Mouse (Mus musculus) adipocyte (in vitro differentiated cells): ENCODE measurements at regions not wholly inside any gene's neighbourhood (a gene's known extent, or its start where the extent isn't known, plus 50 kb on each side); places are given as distances from the start of the nearest gene placed in this dataset.

Experiments used
- DNase-seq: peaks from one replicate; pipeline ENCODE4 v3.0.0-alpha.2; 2016; ENCODE audit warnings: low spot score

DNA sequence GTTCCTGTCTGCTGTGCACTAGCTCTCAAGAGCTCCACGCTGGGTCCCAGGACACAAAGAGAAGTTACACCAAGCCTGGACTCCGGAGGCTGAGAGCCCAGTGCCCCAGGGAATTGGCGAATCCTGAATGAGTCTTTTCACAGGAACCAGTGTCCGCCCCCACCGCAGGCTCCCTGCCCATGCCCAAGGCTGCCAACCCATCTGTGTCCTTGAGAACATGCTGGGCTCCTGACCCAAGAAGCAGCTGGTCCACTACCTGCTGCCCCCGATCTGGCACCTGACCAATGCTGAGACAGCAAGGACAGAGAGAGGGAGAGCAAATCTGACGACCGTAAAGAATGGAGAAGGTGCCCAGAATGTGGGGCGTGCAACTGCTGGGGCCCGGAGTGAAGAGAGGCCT, 85.2 kb upstream of the Cplx2 start:
- DNase-seq = no peak

DNA sequence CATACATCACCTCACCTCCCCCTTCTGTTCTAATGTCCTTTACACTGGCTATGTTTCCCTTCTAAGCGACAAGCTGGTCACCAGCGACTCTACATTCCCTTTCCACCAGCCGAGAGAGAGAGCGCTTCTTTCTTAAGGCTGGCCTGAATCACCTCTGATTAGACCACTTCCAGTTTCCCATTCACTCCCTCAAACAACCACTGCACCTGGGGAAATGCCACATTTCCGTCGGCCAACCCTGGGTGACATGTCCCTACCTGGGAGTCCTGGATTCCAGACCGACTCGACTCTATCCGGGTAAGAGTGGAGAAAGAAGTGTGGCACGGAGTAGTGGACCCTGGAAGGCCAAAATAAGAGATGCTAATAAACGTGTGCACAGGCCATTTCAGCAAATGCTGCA, 84.5 kb upstream of the Cplx2 start:
- no peak for DNase-seq

DNA sequence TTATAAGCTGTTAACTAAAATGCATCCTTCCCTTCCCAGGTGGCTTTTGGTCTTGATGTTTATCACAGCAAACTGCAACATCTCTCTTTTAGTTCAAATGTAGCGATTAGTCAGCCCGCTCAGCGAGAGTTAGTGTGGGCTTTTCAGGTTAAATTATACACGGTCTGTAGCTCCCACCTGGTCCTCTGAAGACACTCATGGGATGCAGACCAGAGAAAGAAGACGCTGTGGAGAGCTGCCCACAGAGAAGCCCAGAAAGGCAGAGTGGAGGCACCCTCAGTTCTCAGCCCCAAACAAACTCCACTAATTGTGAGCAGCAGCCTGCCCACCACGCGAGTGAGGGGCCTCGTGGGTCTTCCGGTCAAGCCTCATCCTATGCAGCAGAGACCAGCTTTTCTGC, 81.1 kb upstream of the Cplx2 start:
- no peak for DNase-seq

DNA sequence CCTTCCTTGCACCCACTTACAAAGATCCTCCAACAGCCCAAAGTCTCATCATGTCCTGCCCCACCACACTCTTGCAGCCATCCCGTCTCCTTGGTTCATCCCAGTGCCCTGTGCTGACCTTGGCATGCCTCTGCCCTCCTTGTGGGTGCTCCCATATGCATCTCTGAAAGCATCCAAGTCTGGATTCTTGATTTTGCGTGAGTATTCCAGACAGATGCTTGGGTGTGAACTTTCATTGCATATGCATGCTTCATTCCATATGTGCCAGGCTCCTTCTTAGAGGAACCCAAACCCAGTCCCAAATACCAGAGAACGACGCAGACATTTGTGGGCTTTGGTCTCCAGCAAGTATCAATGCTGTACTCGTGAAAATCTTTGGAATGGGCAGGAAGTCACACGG, 78.8 kb upstream of the Cplx2 start:
- no peak for DNase-seq

DNA sequence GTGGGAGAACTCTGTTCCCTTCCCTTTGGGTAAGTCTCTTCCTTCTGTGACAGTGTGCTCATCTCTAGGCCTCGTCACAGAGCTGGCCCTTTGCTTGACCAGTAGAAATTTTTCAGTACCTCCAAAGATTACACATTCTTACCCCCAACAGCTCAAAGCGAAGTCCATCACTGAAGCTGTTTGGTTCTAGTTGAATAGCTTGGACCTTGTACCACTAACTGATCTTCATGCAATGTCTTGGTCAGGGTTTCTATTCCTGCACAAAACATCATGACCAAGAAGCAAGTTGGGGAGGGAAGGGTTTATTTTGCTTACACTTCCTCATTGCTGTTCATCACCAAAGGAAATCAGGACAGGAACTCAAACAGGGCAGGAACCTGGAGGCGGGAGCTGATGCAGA, 78.1 kb upstream of the Cplx2 start:
- DNase-seq = no peak

DNA sequence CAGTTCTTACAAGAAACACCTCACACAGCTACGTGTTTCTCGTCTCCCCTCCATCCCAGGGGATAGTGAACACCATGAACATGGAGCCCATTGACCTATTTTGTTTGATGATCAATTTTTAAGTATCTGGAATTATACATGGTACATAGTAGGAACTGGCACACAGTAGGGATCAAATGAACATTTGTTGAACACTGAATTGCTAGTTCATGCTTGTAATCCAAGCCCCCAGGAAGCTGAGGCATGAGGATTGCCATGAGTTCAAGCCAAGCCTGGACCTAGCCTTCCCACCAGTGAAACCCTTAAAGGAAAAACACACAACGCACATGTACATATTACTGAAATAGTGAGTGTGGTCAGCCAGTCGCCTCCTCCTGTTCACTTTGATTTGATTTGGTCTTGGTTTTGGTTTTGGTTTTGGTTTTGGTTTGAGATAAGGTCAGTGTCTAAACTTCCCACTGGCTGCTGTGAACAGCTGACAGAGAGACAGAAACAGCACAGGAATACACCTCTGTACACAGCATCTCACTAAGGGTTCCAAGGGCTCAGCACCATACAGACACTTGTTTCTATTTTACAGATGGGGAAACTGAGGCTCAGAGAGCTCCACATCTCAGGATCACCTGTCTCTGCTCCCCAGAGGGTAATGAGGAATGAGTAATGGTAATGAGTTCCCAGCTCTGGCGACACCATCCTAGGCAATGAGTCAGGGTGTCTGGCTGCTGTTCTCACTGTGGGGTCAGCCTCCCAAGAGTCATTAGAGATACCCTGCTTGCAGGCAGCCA, 75.5 kb upstream of the Cplx2 start:
- DNase-seq = no peak

DNA sequence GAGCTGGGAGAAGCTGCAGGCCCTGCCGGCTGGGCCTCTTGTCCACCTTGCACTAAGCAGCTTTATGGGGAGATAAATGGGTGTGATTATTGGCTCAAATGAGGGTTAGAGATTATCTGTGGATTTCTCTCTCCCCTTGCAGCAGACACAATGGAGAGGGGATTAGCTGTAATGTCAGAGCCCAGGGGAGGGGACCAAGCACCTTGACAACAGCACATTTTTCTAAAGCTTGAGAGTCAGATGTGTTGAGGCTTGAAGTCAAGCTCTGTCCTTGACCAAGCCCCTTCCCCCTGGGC, 74.9 kb upstream of the Cplx2 start:
- no peak for DNase-seq

DNA sequence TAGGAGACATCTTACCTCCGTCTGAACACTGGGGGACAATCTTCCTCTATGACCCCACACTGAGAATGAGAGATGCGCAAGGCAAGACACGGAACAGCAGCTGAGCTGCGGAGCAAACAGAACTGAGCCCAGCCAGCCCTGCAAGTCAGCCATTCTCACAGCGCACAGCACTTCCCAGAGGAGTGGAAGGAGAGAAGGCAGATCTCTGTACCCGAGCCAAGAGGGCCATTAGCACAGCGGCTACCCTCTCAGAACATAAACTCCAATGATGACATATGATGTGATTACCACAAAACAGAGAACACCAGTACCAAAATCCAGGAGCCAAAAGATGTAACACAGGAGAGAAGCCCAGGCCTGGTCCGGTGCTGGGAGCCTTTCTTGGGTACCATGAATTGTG, 72.3 kb upstream of the Cplx2 start:
- no peak for DNase-seq

DNA sequence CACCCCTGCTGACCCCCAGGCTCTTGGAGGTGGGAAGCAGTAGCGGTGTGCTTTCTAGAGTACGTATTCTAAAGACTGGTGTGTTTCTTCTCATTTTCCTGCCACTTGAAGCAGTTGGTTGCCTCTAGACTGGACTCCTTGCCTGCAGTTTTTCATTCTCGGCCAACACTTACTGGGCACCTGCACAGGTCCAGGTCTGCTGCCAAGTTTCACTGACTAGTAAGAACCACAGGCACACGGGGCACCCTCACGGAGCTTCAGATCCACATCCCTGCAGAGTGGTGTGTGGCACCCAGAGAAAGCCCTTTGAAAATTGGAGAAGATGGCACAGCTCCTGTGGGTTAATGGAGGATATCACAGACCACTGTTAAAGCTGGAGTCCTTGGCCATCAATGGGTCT, 71.9 kb upstream of the Cplx2 start:
- no peak for DNase-seq

DNA sequence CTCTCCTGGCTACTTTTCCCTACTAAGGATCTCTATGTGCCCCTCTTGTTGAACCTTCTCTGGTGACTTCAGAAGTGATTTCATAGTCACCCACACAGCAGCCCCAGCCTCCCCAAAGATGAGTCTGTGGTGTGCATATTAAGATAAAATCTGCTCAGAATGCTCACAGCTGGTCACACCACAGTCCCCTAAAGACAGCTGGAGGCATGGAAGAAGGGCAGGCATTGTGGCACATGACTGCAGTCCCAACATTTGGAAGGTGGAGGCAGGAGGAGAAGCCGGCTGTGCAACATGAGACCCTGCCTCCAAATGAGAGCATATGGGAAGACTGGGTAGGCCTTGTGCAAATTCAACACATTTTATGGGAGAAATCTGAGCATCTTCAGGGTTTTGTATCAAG, 70.0 kb upstream of the Cplx2 start:
- no peak for DNase-seq

DNA sequence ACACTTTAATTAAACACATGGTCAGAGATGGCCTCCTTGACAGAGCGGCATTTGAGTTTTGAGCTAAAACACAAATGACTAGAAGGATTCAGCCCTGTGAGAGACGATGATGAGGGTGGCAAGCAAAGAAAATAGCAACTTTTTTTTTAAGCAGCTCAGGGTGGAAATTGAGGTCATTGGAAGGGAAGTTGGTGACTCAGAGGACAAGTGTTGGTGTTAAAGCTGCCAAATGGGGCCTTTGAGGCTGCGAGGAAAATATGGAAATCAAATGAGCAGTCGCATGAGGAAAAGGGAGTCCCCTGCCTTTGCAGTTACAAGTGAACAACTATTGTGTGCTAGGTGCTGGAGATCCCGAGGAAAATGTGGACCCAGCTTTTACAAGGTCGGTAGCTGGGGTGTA, 69.5 kb upstream of the Cplx2 start:
- peak; percentile 17 for DNase-seq

DNA sequence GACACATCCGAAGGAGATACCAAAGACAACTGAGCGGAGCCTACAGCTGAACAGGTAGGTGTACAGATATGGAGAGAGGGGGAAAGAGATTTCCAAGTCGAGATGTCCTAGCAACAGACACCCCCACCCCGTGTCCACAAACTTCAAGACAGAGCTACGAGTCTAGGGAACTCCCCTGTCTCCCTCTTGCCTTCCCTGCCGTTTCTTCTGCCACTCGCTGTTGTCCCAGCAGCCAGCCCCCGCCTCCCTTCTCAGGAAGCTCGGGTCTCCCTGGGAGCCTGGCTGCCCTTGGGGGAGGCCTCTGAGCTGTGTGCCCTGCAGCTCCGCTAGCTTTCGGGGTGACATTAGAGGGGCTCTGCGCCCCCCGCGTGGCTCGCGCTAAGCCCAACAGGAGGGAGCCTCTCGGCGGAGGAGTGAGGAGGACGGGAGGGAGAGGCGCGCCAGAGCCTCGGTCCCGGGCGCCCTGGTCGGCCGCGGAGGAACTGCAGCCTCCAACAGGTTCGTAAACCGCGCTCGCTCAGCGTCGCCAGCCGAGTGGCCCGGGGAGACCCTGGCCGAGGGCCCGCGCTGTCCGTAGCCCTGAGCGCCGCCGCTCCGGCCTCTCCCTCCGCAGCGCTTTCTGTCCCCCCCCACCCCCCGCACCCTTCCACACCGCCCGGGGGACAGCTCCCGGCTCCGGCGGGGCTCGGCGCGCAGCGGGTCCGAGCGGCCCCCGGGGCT, 68.6 kb upstream of the Cplx2 start:
- peak; percentile 26 for DNase-seq

DNA sequence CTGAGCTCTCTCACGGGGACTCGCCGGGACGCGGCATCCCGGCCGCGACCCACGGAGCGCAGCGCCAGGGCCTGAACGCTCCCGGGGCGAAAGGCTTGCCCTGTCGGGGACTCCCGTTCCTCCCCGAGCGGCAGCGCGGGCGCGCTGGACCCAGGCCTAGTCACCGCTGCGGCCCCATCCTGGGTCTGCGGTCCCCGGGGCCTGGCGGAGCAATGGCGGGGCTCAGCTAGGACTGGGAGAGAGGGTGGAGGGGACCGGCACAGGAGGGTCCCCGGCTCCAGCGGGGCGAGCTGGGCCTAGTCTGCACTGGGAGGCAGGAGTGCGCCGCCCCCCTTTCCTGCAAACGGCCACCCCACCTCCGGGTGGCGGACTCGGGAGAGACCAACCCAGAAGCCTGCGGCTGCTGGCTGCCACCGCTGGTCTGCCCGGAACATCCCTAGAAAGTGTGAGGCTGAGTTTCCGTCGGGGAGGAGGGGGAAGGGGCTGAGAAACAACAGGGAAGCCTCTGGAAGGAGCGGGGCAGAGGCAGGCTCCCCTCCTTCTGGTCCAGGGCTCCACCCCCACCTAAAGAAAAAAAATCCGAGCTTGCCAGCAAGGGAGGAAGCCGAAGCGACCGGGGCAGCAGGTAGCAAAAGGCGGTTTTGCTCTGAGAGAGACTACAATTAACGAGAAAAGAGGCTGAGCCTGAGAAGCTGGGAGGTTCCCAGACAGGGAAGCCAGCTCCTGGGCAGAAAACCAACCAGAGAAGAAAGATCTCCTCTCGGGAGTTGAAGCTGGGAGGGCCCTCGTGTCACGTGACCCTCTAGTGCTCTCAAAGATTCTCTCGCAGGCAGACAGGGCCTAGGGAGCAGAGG, 67.9 kb upstream of the Cplx2 start:
- peak; percentile 87 for DNase-seq

DNA sequence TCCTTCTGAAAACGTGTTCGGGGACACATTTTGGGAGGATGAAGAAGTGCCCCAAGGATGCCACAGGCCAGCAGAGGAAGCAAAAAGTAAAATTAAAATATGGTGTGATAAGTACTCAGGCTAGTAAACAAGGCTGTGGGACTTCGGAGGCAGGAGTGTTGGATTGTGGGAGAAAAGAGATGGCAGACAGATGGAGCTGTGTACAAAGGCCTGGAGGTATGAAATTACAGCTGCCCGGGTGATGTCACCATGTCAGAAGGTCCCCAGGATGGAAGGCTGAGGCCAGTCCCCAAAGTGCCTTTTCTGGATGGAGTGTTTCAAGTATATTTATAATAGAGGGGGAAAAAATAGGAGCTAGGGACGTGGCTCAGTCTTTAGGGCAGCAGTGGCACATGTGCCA, 66.9 kb upstream of the Cplx2 start:
- no peak for DNase-seq

DNA sequence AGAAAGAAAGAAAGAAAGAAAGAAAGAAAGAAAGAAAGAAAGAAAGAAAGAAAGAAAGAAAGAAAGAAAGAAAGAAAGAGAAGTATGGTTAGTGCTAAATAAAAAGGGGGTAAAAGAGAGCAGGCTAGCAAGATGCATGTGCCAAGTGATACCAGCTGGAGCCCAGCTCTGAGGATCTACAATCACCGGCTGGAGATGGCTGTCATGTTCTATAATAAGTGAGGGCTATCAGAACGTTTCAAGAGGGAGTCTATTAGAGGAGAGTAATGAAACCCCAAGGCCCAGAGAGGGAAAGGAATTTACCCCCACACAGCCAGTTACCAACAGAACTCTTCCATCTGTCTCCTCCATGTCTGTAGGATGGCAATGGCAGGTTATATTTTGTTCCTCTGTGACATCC, 62.6 kb upstream of the Cplx2 start:
- DNase-seq = no peak

DNA sequence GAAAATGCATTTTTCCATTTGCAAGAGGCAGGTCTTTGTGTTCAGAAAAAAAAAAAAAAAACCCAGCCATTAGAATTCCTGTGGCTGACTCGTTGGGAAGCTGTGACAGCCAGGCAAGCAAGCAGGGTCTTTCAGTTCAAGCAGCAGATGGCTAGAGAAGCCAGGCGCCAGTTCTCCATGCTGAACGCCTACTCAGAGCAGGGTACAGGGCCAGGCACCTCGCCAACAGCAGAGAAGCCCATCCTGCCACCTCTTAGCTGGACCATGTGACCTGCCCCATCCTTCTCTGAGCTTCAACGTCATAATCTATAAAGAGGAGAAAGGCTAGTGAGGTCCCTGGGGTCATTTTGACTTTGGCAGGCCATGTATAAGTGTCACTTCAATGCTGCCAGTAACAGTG, 61.8 kb upstream of the Cplx2 start:
- no peak for DNase-seq

DNA sequence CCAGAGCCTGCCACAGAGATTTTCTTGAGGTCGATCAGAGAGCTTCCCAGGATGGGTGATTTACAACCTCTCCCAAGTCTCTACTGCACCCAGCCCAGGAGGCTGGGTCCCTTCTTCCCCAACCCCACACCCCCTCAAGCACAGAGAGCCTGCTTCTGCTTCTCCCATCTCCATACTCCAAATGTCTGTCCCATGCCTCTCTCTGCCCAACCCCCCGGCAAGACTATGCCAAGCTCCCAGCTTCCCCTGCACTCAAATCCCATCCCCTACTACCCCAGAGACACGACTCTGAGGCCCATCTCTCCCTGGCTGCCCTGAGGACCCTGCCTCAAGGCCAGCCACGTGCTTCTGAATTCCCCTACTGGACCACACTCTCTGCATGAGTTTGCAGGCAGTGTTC, 61.0 kb upstream of the Cplx2 start:
- no peak for DNase-seq

DNA sequence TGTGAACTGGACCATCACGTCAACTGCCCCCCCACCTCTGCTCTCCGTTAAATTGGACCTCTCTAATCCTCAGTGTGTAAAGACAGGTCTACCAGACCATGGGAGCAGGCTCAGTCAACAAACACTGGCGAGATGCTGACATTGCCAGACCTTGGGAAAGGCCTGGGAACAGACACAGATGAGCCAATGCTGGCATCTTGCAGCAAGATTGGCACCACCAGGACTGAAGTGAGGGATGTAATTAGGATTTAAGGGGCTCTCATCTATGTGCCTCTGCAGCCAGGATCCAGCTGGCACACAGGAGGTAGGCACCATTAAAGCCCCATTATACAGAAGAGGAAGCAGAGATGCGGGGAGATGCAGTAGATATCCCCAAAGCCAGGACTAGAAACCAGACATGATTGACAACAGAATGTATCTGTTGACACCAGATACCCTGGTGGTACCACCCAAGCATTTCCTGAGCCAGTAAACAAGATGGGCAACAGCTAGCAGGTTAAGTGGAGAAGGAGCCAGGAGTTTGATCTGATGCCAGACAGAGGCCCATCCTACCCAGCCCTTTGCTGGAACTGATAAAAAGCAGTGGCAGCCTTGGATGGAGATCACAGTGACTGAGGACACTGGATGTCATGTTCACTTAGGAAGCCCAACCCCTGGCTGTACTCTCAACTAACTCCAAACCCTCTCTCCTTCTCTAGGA, 59.7 kb upstream of the Cplx2 start:
- DNase-seq = no peak

DNA sequence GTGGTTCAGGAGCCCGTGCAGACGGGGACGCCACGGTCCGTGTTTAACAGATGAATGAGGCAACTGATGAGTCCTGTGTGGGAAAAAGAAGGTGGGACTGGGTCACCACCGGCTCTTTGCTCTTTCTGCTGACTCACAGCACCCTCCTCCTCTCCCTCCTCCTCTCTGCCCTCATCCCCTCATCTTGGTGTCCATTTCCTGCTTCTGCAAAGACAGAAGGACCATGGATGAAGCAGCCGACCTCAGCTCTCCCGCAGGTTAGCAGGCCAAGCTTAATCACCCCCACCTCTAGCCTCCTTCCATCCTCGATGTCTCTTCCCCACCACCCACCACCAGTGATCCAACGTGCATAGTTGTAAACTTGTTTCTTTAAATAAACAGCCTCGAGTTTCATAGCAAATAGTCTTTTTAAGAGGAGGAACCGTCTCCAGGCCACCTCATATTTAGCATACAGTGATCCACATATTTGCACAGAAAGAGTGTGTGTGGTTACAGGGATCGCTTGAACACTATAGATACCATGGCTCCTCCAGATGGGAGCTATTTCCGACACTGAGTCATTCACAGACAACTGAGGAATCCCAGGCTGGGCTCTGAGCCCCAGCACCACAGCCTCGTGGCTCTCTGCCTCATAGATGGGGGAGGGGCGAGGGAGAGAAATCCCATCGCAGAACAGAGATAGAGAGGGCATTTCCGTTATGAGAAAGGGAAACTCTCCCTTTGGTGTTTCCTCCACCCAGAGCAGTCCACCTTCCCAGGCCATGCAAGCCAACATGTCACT, 58.6 kb upstream of the Cplx2 start:
- peak; percentile 16 for DNase-seq

DNA sequence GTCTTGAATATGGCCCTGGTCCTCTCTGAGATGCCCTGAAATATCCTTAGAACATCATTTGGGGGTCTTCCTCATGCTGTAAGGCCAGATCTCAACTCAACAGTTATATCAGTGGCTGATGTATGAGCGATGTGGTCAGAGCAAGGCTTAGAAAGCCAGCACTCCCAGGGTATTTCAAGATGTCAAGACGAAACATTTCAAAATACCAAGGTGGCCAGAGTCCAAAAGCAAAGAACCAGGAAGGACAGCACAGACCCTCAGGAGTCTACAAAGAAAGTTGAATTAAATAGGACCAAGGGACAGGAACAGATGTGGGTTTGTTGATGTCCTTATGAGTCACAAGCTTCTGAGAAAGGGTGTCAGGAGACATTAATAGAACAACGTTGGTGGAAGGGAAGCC, 55.8 kb upstream of the Cplx2 start:
- DNase-seq = no peak

DNA sequence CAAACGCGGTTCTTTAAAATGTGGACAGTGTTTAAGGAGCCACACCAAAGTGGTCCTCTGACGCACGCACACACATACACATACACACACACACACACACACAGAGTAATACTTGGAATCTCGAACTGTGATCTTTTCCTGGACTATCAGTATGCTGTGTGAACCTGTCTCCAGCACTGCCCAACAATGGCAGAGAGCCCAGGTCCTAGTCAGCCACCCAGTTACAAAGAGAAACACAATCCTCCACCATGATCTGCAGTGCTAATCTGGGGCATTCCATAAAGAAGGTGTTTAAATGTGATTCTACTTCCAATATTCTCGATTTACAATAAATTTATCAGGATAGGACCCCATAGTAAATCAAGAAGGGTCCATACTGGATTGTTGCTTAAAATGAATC, 54.2 kb upstream of the Cplx2 start:
- no peak for DNase-seq

DNA sequence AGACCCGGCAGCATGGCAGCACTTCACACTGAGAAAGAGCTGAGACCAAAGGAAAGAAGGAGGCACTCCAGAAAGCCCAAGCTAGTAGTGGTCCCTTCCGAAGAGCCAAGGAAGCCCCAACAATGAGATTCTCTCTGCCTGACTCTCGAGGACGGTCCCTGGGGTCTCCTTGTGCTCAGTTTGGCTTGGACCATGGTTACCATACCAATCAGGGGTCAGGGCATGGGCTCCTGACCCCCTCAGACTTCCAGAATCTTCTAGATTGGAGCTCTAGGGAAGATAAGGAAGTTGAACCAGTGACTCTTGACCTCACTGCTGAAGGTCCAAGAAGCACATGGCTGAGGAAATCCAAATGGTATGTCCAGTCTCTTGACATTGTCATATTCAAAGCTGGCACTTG, 53.0 kb upstream of the Cplx2 start:
- DNase-seq = no peak
